ENCODE assay signal across 8 mouse cellular contexts in the genomic region with DNA sequence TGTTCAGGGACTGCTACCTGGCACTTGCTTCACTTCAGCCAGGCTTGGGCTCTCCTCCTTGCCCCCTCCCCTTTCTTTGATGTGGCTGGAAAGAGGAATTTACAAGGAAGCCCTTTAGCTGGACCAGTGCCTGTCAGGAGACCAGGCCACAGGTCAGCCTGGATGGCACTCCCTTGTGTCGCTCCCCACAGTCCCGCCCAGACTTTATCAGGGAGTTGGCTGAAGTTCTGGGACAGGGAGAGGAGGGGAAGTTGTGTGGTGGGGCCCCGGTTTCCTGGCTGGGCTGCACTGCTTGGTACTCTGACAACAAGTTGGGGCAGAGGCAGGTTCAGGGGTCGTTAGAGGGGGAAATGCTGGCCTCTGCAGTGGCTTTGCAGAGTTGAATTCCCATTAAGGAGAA. TPM values are rescaled to one million over a fixed set of nuclear protein-coding genes. Genes with fewer than 3 reads are reported as not detected.
A peak's percentile ranks its signal among the peaks of the same experiment; 100 is the strongest.
DNase-seq lines count a peak whose midpoint lies in the region; ATAC-seq lines count a peak whose summit lies in the region.

No protein-coding gene starts in this region.

- no peaks in the 10 kb centered on the region for H3K9me3 ChIP-seq in kidney, embryonic 15.5 days (replicated peaks)
- H3K9me3 ChIP-seq in heart, embryonic 12.5 days (replicated peaks) = no peaks in the 10 kb centered on the region
- no peaks in the 10 kb centered on the region for H3K9me3 ChIP-seq in stomach, embryonic 14.5 days (ENCODE audit: control insufficient read depth, low read depth, low read length)
- H3K9me3 ChIP-seq in hindbrain, embryonic 12.5 days (replicated peaks) = no peaks in the 10 kb centered on the region

- no peaks in the 10 kb centered on the region for H3K27me3 ChIP-seq in kidney, embryonic 15.5 days
- H3K27me3 ChIP-seq in heart, embryonic 12.5 days (replicated peaks) = no peaks in the 10 kb centered on the region
- no peaks in the 10 kb centered on the region for H3K27me3 ChIP-seq in stomach, embryonic 14.5 days (ENCODE audit: control insufficient read depth, insufficient read depth, low read length)
- H3K27me3 ChIP-seq in hindbrain, embryonic 12.5 days = no peaks in the 10 kb centered on the region

- WGBS in kidney, embryonic 15.5 days = 18% methylated on average over 4 of the region's 4 CpGs
- WGBS in heart, embryonic 12.5 days = 3% methylated on average over 4 of the region's 4 CpGs
- 10% methylated on average over 4 of the region's 4 CpGs for whole genome bisulfite sequencing in stomach, embryonic 14.5 days
- 27% methylated on average over 4 of the region's 4 CpGs for WGBS in hindbrain, embryonic 12.5 days

- no peak overlapping the region for H3K27ac ChIP-seq in kidney, embryonic 15.5 days
- H3K27ac ChIP-seq in heart, embryonic 12.5 days (ENCODE audit: poor library complexity, severe bottlenecking) = peak overlapping the region; percentile 20; the same call in 1 of the 2 replicates
- H3K27ac ChIP-seq in stomach, embryonic 14.5 days (ENCODE audit: low read length) = peak overlapping the region; percentile 61; the same call in 1 of the 2 replicates
- H3K27ac ChIP-seq in hindbrain, embryonic 12.5 days = no peak overlapping the region

- H3K9ac ChIP-seq in kidney, embryonic 15.5 days = no peak overlapping the region
- H3K9ac ChIP-seq in heart, embryonic 12.5 days = no peak overlapping the region
- H3K9ac ChIP-seq in stomach, embryonic 14.5 days (replicated peaks; ENCODE audit: low read depth, low read length) = 0 out of 2 replicates have a peak overlapping the region, but pooled peaks have one; percentile 10
- no peak overlapping the region for H3K9ac ChIP-seq in hindbrain, embryonic 12.5 days

- ATAC-seq in kidney, embryonic 15.5 days (replicated peaks; ENCODE audit: low FRiP score) = no peak
- ATAC-seq in heart, embryonic 12.5 days (ENCODE audit: insufficient number of reproducible peaks, low FRiP score) = peak; percentile 72
- no peak for ATAC-seq in stomach, embryonic 14.5 days (ENCODE audit: insufficient number of reproducible peaks, insufficient read depth, low FRiP score, low read depth)
- ATAC-seq in hindbrain, embryonic 12.5 days (ENCODE audit: low FRiP score) = no peak

- H3K36me3 ChIP-seq in kidney, embryonic 15.5 days = no peaks in the 10 kb centered on the region
- H3K36me3 ChIP-seq in heart, embryonic 12.5 days = no peaks in the 10 kb centered on the region
- H3K36me3 ChIP-seq in stomach, embryonic 14.5 days (ENCODE audit: control insufficient read depth, insufficient read depth, low read length) = no peaks in the 10 kb centered on the region
- H3K36me3 ChIP-seq in hindbrain, embryonic 12.5 days = no peaks in the 10 kb centered on the region

- DNase-seq in kidney, adult 18-20 months = peak; percentile 34
- DNase-seq in kidney, postnatal 36 days = peak; percentile 51 to 55
- DNase-seq in testis, postnatal 10 days (ENCODE audit: low spot score) = no peak
- no peak for DNase-seq in Muller cell, postnatal 12 days (ENCODE audit: inconsistent ontology term)

- no peak overlapping the region for H3K4me3 ChIP-seq in kidney, embryonic 15.5 days (replicated peaks)
- no peak overlapping the region for H3K4me3 ChIP-seq in heart, embryonic 12.5 days
- no peak overlapping the region for H3K4me3 ChIP-seq in stomach, embryonic 14.5 days (ENCODE audit: low read depth, low read length)
- no peak overlapping the region for H3K4me3 ChIP-seq in hindbrain, embryonic 12.5 days

- no peak overlapping the region for H3K4me2 ChIP-seq in kidney, embryonic 15.5 days
- no peak overlapping the region for H3K4me2 ChIP-seq in heart, embryonic 12.5 days
- H3K4me2 ChIP-seq in stomach, embryonic 14.5 days (replicated peaks; ENCODE audit: low read depth, low read length) = no peak overlapping the region
- no peak overlapping the region for H3K4me2 ChIP-seq in hindbrain, embryonic 12.5 days (replicated peaks)

- peaks cover 28% of the 10 kb centered on the region for H3K4me1 ChIP-seq in kidney, embryonic 15.5 days
- peaks cover 50% of the 10 kb centered on the region for H3K4me1 ChIP-seq in heart, embryonic 12.5 days (replicated peaks)
- peaks cover 24% of the 10 kb centered on the region for H3K4me1 ChIP-seq in stomach, embryonic 14.5 days (ENCODE audit: control insufficient read depth, insufficient read depth, low read length)
- H3K4me1 ChIP-seq in hindbrain, embryonic 12.5 days = peaks cover 10% of the 10 kb centered on the region; the same call in 1 of the 2 replicates

RNA-seq across cellular contexts. Expression of a gene that starts 8.3 kb away (rescaled TPM):
- polyA plus RNA-seq in kidney, embryonic 15.5 days (2015; fragmentation: Nextera tagmentation; extraction: Ambion mirVana) = 1.3 and 1.4 TPM in 2 replicates
- polyA plus RNA-seq in heart, embryonic 12.5 days (2016; fragmentation: Nextera tagmentation; extraction: Ambion mirVana) = 3.4 and 3.5 TPM in 2 replicates
- 1.4 and 1.9 TPM in 2 replicates for polyA plus RNA-seq in stomach, embryonic 14.5 days (2014; fragmentation: Nextera tagmentation; extraction: Ambion mirVana)
- 3.2 and 3.5 TPM in 2 replicates for polyA plus RNA-seq in hindbrain, embryonic 12.5 days (2016; fragmentation: Nextera tagmentation; extraction: Ambion mirVana)

RNA-seq across cellular contexts. Expression of a gene that starts 17.1 kb away (rescaled TPM):
- polyA plus RNA-seq in kidney, embryonic 15.5 days (2015; fragmentation: Nextera tagmentation; extraction: Ambion mirVana) = 0.35 TPM in 1 of 2 replicates, not detected in the other
- 1.4 and 1.6 TPM in 2 replicates for polyA plus RNA-seq in heart, embryonic 12.5 days (2016; fragmentation: Nextera tagmentation; extraction: Ambion mirVana)
- 1.5 TPM in 1 of 2 replicates, not detected in the other for polyA plus RNA-seq in stomach, embryonic 14.5 days (2014; fragmentation: Nextera tagmentation; extraction: Ambion mirVana)
- polyA plus RNA-seq in hindbrain, embryonic 12.5 days (2016; fragmentation: Nextera tagmentation; extraction: Ambion mirVana) = 0.30 and 0.45 TPM in 2 replicates

RNA-seq across cellular contexts. Expression of a gene that starts 18.3 kb away (rescaled TPM):
- polyA plus RNA-seq in kidney, embryonic 15.5 days (2015; fragmentation: Nextera tagmentation; extraction: Ambion mirVana) = 13.6 and 17.1 TPM in 2 replicates
- 12.1 and 12.9 TPM in 2 replicates for polyA plus RNA-seq in heart, embryonic 12.5 days (2016; fragmentation: Nextera tagmentation; extraction: Ambion mirVana)
- 26.8 and 27.0 TPM in 2 replicates for polyA plus RNA-seq in stomach, embryonic 14.5 days (2014; fragmentation: Nextera tagmentation; extraction: Ambion mirVana)
- 13.9 and 14.9 TPM in 2 replicates for polyA plus RNA-seq in hindbrain, embryonic 12.5 days (2016; fragmentation: Nextera tagmentation; extraction: Ambion mirVana)

RNA-seq across cellular contexts. Expression of a gene that starts 25.3 kb away (rescaled TPM):
- polyA plus RNA-seq in kidney, embryonic 15.5 days (2015; fragmentation: Nextera tagmentation; extraction: Ambion mirVana) = not detected in 2 replicates
- 0.32 TPM in 1 of 2 replicates, not detected in the other for polyA plus RNA-seq in heart, embryonic 12.5 days (2016; fragmentation: Nextera tagmentation; extraction: Ambion mirVana)
- polyA plus RNA-seq in stomach, embryonic 14.5 days (2014; fragmentation: Nextera tagmentation; extraction: Ambion mirVana) = 0.10 TPM in 1 of 2 replicates, not detected in the other
- 0.59 and 0.76 TPM in 2 replicates for polyA plus RNA-seq in hindbrain, embryonic 12.5 days (2016; fragmentation: Nextera tagmentation; extraction: Ambion mirVana)

RNA-seq across cellular contexts. Expression of a gene that starts 45.6 kb away (rescaled TPM):
- 1.0 and 1.6 TPM in 2 replicates for polyA plus RNA-seq in kidney, embryonic 15.5 days (2015; fragmentation: Nextera tagmentation; extraction: Ambion mirVana)
- 13.4 and 13.6 TPM in 2 replicates for polyA plus RNA-seq in heart, embryonic 12.5 days (2016; fragmentation: Nextera tagmentation; extraction: Ambion mirVana)
- 0.62 and 1.1 TPM in 2 replicates for polyA plus RNA-seq in stomach, embryonic 14.5 days (2014; fragmentation: Nextera tagmentation; extraction: Ambion mirVana)
- polyA plus RNA-seq in hindbrain, embryonic 12.5 days (2016; fragmentation: Nextera tagmentation; extraction: Ambion mirVana) = 16.8 and 17.7 TPM in 2 replicates

Comparison
In these comparisons a context has a peak if more than half of its experiments do, and no peak if none do; other contexts are left out.
1. DNase-seq: peak in kidney, adult 18-20 months (single experiment) and kidney, postnatal 36 days (2 of 2); none in testis, postnatal 10 days (single experiment) and Muller cell, postnatal 12 days (single experiment).
2. H3K27ac ChIP-seq: peak in heart, embryonic 12.5 days (single experiment) and stomach, embryonic 14.5 days (single experiment); none in kidney, embryonic 15.5 days (single experiment) and hindbrain, embryonic 12.5 days (single experiment).